8 mouse cellular contexts compared by ENCODE assay signal in genomic region chr9:107611456-107612190, GRCm38 (mm10). TPM values are rescaled to one million over a fixed set of nuclear protein-coding genes. Genes with fewer than 3 reads are reported as not detected.
DNase-seq lines count a peak whose midpoint lies in the region; ATAC-seq and TF ChIP-seq lines count a peak whose summit lies in the region.

No protein-coding gene starts in this region.

- 53% methylated on average over 6 of the region's 6 CpGs for WGBS in lung, embryonic 15.5 days
- 39% methylated on average over 6 of the region's 6 CpGs for WGBS in lung, adult 2 months
- 59% methylated on average over 6 of the region's 6 CpGs for WGBS in forebrain, embryonic 14.5 days
- 84% methylated on average over 6 of the region's 6 CpGs for WGBS in limb, embryonic 10.5 days
- WGBS in neural tube, embryonic 15.5 days, result 65% methylated on average over 6 of the region's 6 CpGs

- H3K9ac ChIP-seq in lung, embryonic 15.5 days, result peak overlapping the region; percentile 61
- H3K9ac ChIP-seq in forebrain, embryonic 14.5 days (ENCODE audit: low read length), result peak overlapping the region; percentile 82
- peak overlapping the region; percentile 57 for H3K9ac ChIP-seq in neural tube, embryonic 15.5 days (replicated peaks)

- H3K9me3 ChIP-seq in lung, embryonic 15.5 days, result no peaks in the 10 kb centered on the region
- H3K9me3 ChIP-seq in forebrain, embryonic 14.5 days (replicated peaks; ENCODE audit: control insufficient read depth, low read length), result no peaks in the 10 kb centered on the region
- no peaks in the 10 kb centered on the region for H3K9me3 ChIP-seq in limb, embryonic 10.5 days (replicated peaks)
- H3K9me3 ChIP-seq in neural tube, embryonic 15.5 days (replicated peaks), result no peaks in the 10 kb centered on the region

- H3K27ac ChIP-seq in lung, embryonic 15.5 days, result peak overlapping the region; percentile 92
- H3K27ac ChIP-seq in forebrain, embryonic 14.5 days (ENCODE audit: low read depth, low read length), result peak overlapping the region; percentile 99
- H3K27ac ChIP-seq in limb, embryonic 10.5 days, result peak overlapping the region; percentile 93
- H3K27ac ChIP-seq in neural tube, embryonic 15.5 days (replicated peaks), result peak overlapping the region; percentile 97

- H3K36me3 ChIP-seq in lung, embryonic 15.5 days, result peaks cover 30% of the 10 kb centered on the region
- H3K36me3 ChIP-seq in forebrain, embryonic 14.5 days (ENCODE audit: control insufficient read depth, insufficient read depth, low read length), result peaks cover 31% of the 10 kb centered on the region
- H3K36me3 ChIP-seq in limb, embryonic 10.5 days, result peaks cover 31% of the 10 kb centered on the region
- peaks cover 28% of the 10 kb centered on the region for H3K36me3 ChIP-seq in neural tube, embryonic 15.5 days

- TF ChIP-seq POLR2A in lung, adult 2 months (IDR thresholded peaks at IDR 0.05; ENCODE audit: borderline replicate concordance, extremely low read depth, low read depth, low read length), result no peak

- peaks cover 55% of the 10 kb centered on the region for H3K4me1 ChIP-seq in lung, embryonic 15.5 days
- H3K4me1 ChIP-seq in lung, adult 2 months (ENCODE audit: control insufficient read depth, insufficient read depth, low read length), result peaks cover 18% of the 10 kb centered on the region
- H3K4me1 ChIP-seq in forebrain, embryonic 14.5 days (ENCODE audit: control insufficient read depth, insufficient read depth, low read length), result peaks cover 17% of the 10 kb centered on the region
- H3K4me1 ChIP-seq in limb, embryonic 10.5 days, result peaks cover 60% of the 10 kb centered on the region
- peaks cover 49% of the 10 kb centered on the region for H3K4me1 ChIP-seq in neural tube, embryonic 15.5 days

- no peak for DNase-seq in lung, adult 2 months
- no peak for DNase-seq in forebrain, embryonic 14.5 days (ENCODE audit: low spot score)
- no peak for DNase-seq in limb, embryonic 10.5 days (ENCODE audit: low spot score)
- DNase-seq in c-Kit-positive CD71-positive TER-119-positive erythroid progenitor cells, embryonic 14.5 days (ENCODE audit: low spot score), result no peak
- DNase-seq in adrenal gland, postnatal 4 days (ENCODE audit: low spot score in 2 of 2), result no peak
- no peak for DNase-seq in adrenal gland, postnatal 14 days

- TF ChIP-seq CTCF in lung, adult 2 months (IDR thresholded peaks at IDR 0.05; ENCODE audit: insufficient read depth, low read length), result no peak

- H3K27me3 ChIP-seq in lung, embryonic 15.5 days, result no peaks in the 10 kb centered on the region
- no peaks in the 10 kb centered on the region for H3K27me3 ChIP-seq in forebrain, embryonic 14.5 days (replicated peaks; ENCODE audit: control insufficient read depth, insufficient read depth, low read length)
- H3K27me3 ChIP-seq in limb, embryonic 10.5 days (ENCODE audit: low read depth, poor library complexity, severe bottlenecking), result no peaks in the 10 kb centered on the region; the same call in 1 of the 2 replicates
- no peaks in the 10 kb centered on the region for H3K27me3 ChIP-seq in neural tube, embryonic 15.5 days (replicated peaks)

- H3K4me2 ChIP-seq in lung, embryonic 15.5 days, result peak overlapping the region; percentile 85
- peak overlapping the region; percentile 72 for H3K4me2 ChIP-seq in forebrain, embryonic 14.5 days (ENCODE audit: low read length)
- H3K4me2 ChIP-seq in neural tube, embryonic 15.5 days, result peak overlapping the region; percentile 61

- peak overlapping the region; percentile 39; the same call in 1 of the 2 replicates for H3K4me3 ChIP-seq in lung, embryonic 15.5 days
- H3K4me3 ChIP-seq in lung, adult 2 months (replicated peaks; ENCODE audit: extremely low read depth, low read depth, low read length), result no peak overlapping the region
- peak overlapping the region; percentile 34; the same call in 1 of the 2 replicates for H3K4me3 ChIP-seq in forebrain, embryonic 14.5 days (ENCODE audit: low read depth, low read length)
- H3K4me3 ChIP-seq in limb, embryonic 10.5 days, result peak overlapping the region; percentile 55
- peak overlapping the region; percentile 33 for H3K4me3 ChIP-seq in neural tube, embryonic 15.5 days (replicated peaks)

- no peak for ATAC-seq in lung, embryonic 15.5 days (ENCODE audit: borderline replicate concordance, extremely low read depth, low FRiP score, low TSS enrichment)
- no peak for ATAC-seq in forebrain, embryonic 14.5 days
- no peak; the same call in 1 of the 2 replicates for ATAC-seq in neural tube, embryonic 15.5 days (ENCODE audit: low FRiP score)

RNA-seq across cellular contexts. Expression of gene Sema3b, which starts 2.6 kb away (rescaled TPM):
- polyA plus RNA-seq in lung, embryonic 15.5 days (2015; fragmentation: Nextera tagmentation; extraction: Ambion mirVana), result 8.2 and 9.1 TPM in 2 replicates
- 81.0 and 95.6 TPM in 2 replicates for polyA plus RNA-seq in lung, adult 2 months (2012; rRNA removed)
- 0.85 and 1.3 TPM in 2 replicates for polyA plus RNA-seq in forebrain, embryonic 14.5 days (2014; fragmentation: Nextera tagmentation; extraction: Ambion mirVana)
- polyA plus RNA-seq in limb, embryonic 10.5 days (2016; fragmentation: Nextera tagmentation; extraction: Ambion mirVana), result 2.2 and 3.6 TPM in 2 replicates
- polyA plus RNA-seq in neural tube, embryonic 15.5 days (2015; fragmentation: Nextera tagmentation; extraction: Ambion mirVana), result 6.6 and 9.7 TPM in 2 replicates
- 10 to 100 TPM; 16.9 to 19.4 TPM for total RNA-seq in adrenal gland, postnatal 4 days (2021)
- total RNA-seq in adrenal gland, postnatal 14 days (2021), result 8.3 and 8.7 TPM in 2 replicates

RNA-seq across cellular contexts. Expression of gene Gnai2, which starts 23.5 kb away (rescaled TPM):
- 469 and 478 TPM in 2 replicates for polyA plus RNA-seq in lung, embryonic 15.5 days (2015; fragmentation: Nextera tagmentation; extraction: Ambion mirVana)
- polyA plus RNA-seq in lung, adult 2 months (2012; rRNA removed), result 844 and 991 TPM in 2 replicates
- polyA plus RNA-seq in forebrain, embryonic 14.5 days (2014; fragmentation: Nextera tagmentation; extraction: Ambion mirVana), result 371 and 423 TPM in 2 replicates
- 355 and 403 TPM in 2 replicates for polyA plus RNA-seq in limb, embryonic 10.5 days (2016; fragmentation: Nextera tagmentation; extraction: Ambion mirVana)
- 262 and 325 TPM in 2 replicates for polyA plus RNA-seq in neural tube, embryonic 15.5 days (2015; fragmentation: Nextera tagmentation; extraction: Ambion mirVana)
- total RNA-seq in adrenal gland, postnatal 4 days (2021), result 100 to 1,000 TPM; 345 to 390 TPM
- 249 and 284 TPM in 2 replicates for total RNA-seq in adrenal gland, postnatal 14 days (2021)

RNA-seq across cellular contexts. Expression of gene Ifrd2, which starts 24.2 kb away (rescaled TPM):
- 40.0 and 44.2 TPM in 2 replicates for polyA plus RNA-seq in lung, embryonic 15.5 days (2015; fragmentation: Nextera tagmentation; extraction: Ambion mirVana)
- 41.5 and 41.8 TPM in 2 replicates for polyA plus RNA-seq in lung, adult 2 months (2012; rRNA removed)
- 18.7 and 19.1 TPM in 2 replicates for polyA plus RNA-seq in forebrain, embryonic 14.5 days (2014; fragmentation: Nextera tagmentation; extraction: Ambion mirVana)
- 55.0 and 69.4 TPM in 2 replicates for polyA plus RNA-seq in limb, embryonic 10.5 days (2016; fragmentation: Nextera tagmentation; extraction: Ambion mirVana)
- 14.4 and 25.2 TPM in 2 replicates for polyA plus RNA-seq in neural tube, embryonic 15.5 days (2015; fragmentation: Nextera tagmentation; extraction: Ambion mirVana)
- 10 to 100 TPM; 40.9 to 41.4 TPM for total RNA-seq in adrenal gland, postnatal 4 days (2021)
- total RNA-seq in adrenal gland, postnatal 14 days (2021), result 42.1 and 43.1 TPM in 2 replicates

RNA-seq across cellular contexts. Expression of gene Hyal3, which starts 31.0 kb away (rescaled TPM):
- 0.99 and 1.4 TPM in 2 replicates for polyA plus RNA-seq in lung, embryonic 15.5 days (2015; fragmentation: Nextera tagmentation; extraction: Ambion mirVana)
- polyA plus RNA-seq in lung, adult 2 months (2012; rRNA removed), result 1.7 and 1.8 TPM in 2 replicates
- 0.66 and 1.0 TPM in 2 replicates for polyA plus RNA-seq in forebrain, embryonic 14.5 days (2014; fragmentation: Nextera tagmentation; extraction: Ambion mirVana)
- polyA plus RNA-seq in limb, embryonic 10.5 days (2016; fragmentation: Nextera tagmentation; extraction: Ambion mirVana), result 0.56 and 0.82 TPM in 2 replicates
- 2.0 and 2.2 TPM in 2 replicates for polyA plus RNA-seq in neural tube, embryonic 15.5 days (2015; fragmentation: Nextera tagmentation; extraction: Ambion mirVana)
- 1 to 10 TPM; 2.7 to 2.9 TPM for total RNA-seq in adrenal gland, postnatal 4 days (2021)
- total RNA-seq in adrenal gland, postnatal 14 days (2021), result 1.4 and 1.6 TPM in 2 replicates

RNA-seq across cellular contexts. Expression of gene Naa80, which starts 32.9 kb away (rescaled TPM):
- polyA plus RNA-seq in lung, embryonic 15.5 days (2015; fragmentation: Nextera tagmentation; extraction: Ambion mirVana), result 18.2 and 18.6 TPM in 2 replicates
- polyA plus RNA-seq in lung, adult 2 months (2012; rRNA removed), result 87.8 and 91.9 TPM in 2 replicates
- polyA plus RNA-seq in forebrain, embryonic 14.5 days (2014; fragmentation: Nextera tagmentation; extraction: Ambion mirVana), result 17.4 and 18.7 TPM in 2 replicates
- 20.1 and 22.5 TPM in 2 replicates for polyA plus RNA-seq in limb, embryonic 10.5 days (2016; fragmentation: Nextera tagmentation; extraction: Ambion mirVana)
- polyA plus RNA-seq in neural tube, embryonic 15.5 days (2015; fragmentation: Nextera tagmentation; extraction: Ambion mirVana), result 16.9 and 19.7 TPM in 2 replicates
- total RNA-seq in adrenal gland, postnatal 4 days (2021), result 10 to 100 TPM; 17.4 to 18.0 TPM
- total RNA-seq in adrenal gland, postnatal 14 days (2021), result 19.6 and 21.0 TPM in 2 replicates
